Mouse (Mus musculus) left cerebral cortex, postnatal 4 days (tissue): ENCODE measurements at regions not wholly inside any gene's neighbourhood (a gene's known extent, or its start where the extent isn't known, plus 50 kb on each side); places are given as distances from the start of the nearest gene placed in this dataset.

Source experiments
- DNase-seq: peaks from one replicate; pipeline ENCODE4 v3.0.0-alpha.2; 2022
- intact Hi-C: fragments of 180-260 bp; cut with DNase I; formaldehyde crosslinking; loops from one replicate; pipeline ENCODE4 v1.15.1; 2025

DNA sequence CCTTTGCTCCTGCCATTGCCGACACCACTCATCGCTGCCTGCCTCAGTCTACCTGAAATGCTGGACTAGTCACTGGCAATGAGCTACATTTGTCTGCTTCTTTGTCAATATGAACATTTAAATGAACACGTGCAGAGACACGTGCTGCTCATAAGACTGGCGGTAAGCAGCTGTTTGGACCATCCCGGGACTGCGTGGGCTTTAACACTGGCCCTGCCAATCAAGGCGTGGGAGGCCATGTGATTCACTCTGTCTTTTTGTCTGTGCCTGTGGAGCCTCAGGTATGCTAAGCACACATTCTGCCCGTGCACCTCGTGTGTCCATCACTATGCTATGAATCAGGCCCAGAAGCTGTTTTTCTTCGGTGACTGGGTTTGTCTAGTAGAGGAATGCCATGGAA is 199.9 kb downstream of the Rpap3 start:
- DNase-seq = no peak
- intact Hi-C loops = no loop called here

GRCm38 (mm10) chr15:97504325-97504724 is 201.3 kb downstream of the Rpap3 start:
- no peak for DNase-seq
- intact Hi-C loops = no loop called here

DNA sequence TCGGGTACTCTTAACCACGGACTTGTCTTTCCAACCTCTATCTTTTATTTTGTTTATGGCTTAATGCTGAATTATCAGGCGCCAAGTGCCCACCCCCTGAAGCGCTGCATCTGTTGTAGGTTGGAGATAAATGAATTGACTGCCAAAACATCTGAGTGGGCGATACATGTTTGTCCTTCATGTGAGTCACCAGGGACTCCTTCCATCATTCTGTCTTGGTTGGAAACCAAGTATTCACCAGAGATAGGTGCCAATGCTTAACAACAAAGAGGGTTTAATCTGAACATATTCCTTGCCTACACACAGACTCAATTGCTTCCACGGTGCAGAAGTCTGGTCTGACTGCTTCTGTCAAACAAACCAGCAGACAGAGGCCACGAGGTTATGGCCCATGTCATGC is 203.6 kb downstream of the Rpap3 start:
- intact Hi-C loops = no loop called here
- DNase-seq = peak; percentile 14

- intact Hi-C loops = no loop called here
Measured at GRCm38 (mm10) chr15:97501420-97501819, 204.2 kb downstream of the Rpap3 start.

GRCm38 (mm10) chr15:97499821-97500385 is 205.7 kb downstream of the Rpap3 start:
- intact Hi-C loops = no loop called here
- no peak for DNase-seq

More at GRCm38 (mm10) chr15:97501420-97501819, 204.2 kb downstream of the Rpap3 start:
- peak; percentile 63 for DNase-seq

DNA sequence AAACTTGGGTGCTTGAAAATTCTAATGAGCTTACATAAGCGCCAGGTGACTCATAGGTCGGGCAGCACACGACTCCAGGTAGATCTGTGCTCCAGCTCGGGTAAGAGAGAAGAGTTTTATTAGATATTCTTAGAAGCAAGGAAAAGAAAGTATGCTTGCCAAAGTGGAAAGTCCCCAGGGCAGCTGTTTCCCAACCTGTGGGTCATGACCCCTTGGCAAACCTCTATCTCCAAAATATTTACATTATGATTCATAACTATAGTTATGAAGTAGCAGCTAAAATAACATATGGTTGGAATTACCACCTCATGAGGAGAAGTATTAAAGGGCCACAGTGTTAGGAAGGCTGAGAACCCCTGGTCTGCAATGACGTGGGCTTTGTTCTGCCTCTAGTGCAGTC is 206.4 kb downstream of the Rpap3 start:
- intact Hi-C loops = no loop called here
- no peak for DNase-seq

- DNase-seq = no peak
- intact Hi-C loops = no loop called here
Measured at GRCm38 (mm10) chr15:97498375-97498774, 207.2 kb downstream of the Rpap3 start.

DNA sequence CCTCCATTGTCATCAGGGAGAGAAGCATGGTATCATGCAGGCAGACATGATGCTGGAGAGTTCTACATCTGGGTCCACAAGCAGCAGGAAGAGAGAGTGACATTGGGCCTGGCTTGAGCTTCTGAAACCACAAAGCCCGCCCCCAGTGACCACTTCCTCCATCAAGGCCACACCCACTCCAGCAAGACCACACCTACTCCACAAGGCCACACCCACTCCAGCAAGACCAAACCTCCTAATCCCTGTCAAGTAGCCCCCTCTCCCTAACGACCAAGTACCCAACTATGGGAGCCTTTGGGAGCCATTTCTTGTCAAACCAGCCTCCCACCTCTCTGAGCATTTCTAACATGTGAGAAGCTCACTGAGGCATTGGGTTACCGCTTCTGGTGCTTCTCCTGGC is 209.6 kb downstream of the Rpap3 start:
- intact Hi-C loops = no loop called here

GRCm38 (mm10) chr15:97493340-97493739 is 212.3 kb downstream of the Rpap3 start:
- intact Hi-C loops = no loop called here
- DNase-seq = no peak

More for the DNA sequence above, 209.6 kb downstream of the Rpap3 start:
- DNase-seq = no peak

DNA sequence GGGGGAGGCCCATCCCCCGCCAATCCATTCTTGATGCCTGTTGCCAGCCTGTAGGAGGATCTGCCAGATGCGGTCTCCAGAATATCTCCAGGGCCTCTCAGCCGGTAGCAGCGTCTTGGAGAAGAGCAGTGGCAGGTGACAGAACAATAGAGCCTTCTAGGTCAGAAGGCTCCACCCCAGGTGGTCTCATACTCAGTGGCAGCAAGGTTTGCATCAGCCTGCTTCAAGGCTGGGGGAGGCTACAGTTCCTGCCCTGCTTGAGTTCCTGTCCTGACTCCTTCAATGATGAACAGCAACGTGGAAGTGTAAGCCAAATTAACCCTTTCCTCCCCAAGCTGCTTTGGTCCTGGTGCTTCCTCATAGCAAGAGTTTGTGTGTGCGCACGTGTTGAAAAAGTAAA is 213.8 kb downstream of the Rpap3 start:
- intact Hi-C loops = no loop called here
- DNase-seq = no peak

DNA sequence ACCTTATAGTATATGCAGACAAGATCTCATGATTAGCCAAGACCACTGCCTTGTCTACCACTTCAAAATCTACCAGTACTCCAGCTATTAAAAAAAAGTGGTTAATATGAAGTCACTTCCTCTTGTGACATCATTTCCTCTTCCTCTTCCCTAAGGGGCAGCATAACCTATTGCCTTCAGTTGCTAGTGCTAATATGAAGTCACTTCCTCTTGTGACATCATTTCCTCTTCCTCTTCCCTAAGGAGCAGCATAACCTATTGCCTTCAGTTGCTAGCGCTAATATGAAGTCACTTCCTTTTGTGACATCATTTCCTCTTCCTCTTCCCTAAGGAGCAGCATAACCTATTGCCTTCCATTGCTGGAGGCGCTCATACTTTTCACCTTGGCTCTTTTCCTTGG is 218.2 kb downstream of the Rpap3 start:
- intact Hi-C loops = no loop called here
- DNase-seq = no peak

DNA sequence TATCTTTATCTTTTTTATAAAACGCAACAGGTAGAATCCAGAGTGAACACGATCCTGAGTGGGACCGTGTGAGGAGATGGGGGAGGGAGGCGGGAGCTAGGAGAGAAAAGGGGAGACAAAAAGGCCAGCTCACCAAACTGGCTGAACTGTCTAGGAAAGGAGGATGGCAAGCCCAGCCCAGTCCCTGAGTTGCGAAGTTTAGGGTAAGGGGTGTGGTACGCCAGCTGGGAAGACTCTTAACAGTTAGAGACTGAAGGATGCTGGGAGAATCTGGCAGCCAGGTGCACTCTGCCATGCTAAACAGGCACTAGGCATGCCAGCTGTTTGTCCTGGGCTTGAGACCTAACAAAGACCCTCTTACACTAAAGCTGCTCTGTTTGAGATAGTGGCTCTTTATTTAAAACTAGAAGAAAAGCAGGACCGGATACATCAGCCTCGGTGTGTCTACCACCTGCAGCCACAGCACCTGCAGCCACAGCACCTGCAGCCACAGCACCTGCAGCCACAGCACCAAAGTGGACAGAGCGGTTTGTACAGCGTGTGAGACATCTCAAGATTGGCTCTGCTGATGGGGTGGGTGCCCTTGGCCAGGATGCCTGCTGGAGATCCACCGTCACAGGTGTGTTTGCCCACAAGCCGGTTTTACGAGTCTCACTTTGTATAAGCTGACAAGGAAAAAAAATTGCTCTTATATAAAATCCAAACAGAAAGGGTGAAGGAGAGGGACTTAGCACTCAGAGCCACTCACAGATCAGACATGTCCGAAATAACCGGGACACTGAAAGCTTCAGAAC is 225.1 kb upstream of the Amigo2 start:
- DNase-seq = no peak
- intact Hi-C loops = no loop called here

- DNase-seq = no peak
- intact Hi-C loops = no loop called here
Measured at GRCm38 (mm10) chr15:97471476-97471875, 224.4 kb upstream of the Amigo2 start.

DNA sequence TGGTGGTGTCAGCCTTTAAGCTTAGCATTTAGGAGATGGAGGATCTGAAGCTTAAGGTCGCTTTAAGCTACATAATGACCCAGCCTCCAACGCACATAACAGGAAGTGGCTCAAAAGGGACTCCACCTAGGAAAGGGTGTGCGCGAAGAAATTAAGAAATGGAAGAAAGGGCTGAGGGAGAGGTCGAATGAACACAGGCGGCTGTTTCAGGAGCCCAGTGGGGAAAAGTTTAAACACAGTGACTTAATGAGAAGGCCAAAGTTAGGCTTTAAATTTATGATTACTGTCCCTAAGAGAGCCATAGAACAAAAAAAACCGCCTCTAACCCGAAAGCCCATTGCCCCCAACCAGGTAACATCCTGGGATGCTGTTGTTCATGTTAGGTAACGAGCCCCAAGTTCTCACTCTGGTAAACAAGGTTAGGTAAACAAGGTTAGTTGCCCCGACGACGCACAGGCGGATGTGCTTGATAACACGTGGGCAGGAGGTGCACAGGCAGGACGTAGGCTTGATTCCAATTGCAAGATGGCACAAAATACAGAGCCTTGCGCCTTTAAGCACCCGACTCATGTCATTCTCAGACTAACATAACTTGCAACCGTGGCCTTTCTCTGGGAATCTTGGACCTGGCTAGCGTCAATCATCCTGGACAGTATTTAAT is 222.7 kb upstream of the Amigo2 start:
- DNase-seq = no peak
- intact Hi-C loops = no loop called here

GRCm38 (mm10) chr15:97468732-97469683 is 221.9 kb upstream of the Amigo2 start:
- intact Hi-C loops = no loop called here
- DNase-seq = no peak

GRCm38 (mm10) chr15:97467781-97468485 is 220.8 kb upstream of the Amigo2 start:
- no peak for DNase-seq
- intact Hi-C loops = no loop called here

- intact Hi-C loops = no loop called here
- DNase-seq = no peak
Measured at GRCm38 (mm10) chr15:97466906-97467465, 219.9 kb upstream of the Amigo2 start.

DNA sequence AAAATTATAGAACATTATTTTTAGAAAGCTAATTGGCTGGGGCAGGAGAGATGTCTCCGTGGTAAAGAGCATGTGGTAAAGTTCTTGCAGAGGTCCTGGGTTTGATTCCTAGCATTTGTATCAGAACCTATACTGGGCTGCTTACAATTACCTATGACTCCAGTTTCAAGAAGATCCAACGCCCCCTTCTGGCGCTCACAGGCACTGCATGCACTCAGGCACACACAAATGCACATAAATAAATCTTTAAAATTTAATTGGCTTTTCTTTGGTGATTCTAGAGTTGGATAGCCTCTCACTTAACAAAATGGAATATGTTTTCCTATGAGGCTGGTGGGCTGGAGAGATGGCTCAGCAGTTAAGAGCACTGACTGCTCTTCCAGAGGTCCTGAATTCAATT is 219.0 kb upstream of the Amigo2 start:
- DNase-seq = no peak
- intact Hi-C loops = no loop called here

GRCm38 (mm10) chr15:97465366-97465765 is 218.3 kb upstream of the Amigo2 start:
- no peak for DNase-seq
- intact Hi-C loops = no loop called here

DNA sequence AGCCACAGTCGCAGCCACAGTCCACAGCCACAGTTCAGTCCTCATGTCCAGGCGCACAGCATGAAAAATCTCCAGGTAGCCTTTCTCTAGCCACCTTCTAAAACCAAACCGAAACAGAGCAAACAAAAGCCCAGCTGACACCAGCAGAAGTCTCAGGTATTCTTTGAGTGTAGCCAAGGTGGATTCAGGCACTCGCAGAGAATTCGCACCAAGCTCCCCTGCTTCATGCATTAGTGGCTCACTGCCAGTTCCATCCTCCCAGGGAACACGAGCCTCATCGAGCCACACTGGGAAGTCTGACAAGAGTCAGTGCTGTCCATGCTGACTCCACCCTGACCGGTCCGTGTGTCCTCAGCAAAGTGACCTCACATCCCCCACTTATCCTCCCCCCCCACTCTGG is 217.7 kb upstream of the Amigo2 start:
- intact Hi-C loops = no loop called here
- DNase-seq = no peak
